Mouse (Mus musculus) testis, adult 2 months (tissue): ENCODE data around the gene Ppp4c.

Source experiments
- CTCF ChIP-seq: fragments of 200-500 bp; IDR thresholded peaks from 2 replicates; pipeline ENCODE4 v1.5.1; 2012; ENCODE audit warnings: low read depth, mild to moderate bottlenecking, inconsistent platforms, low read length, moderate library complexity; ENCODE audit not compliant: control insufficient read depth, insufficient read depth, insufficient replicate concordance
- POLR2A ChIP-seq: fragments of 200-500 bp; IDR thresholded peaks from 2 replicates; pipeline ENCODE4 v1.6.1; 2012; ENCODE audit warnings: low read depth, mild to moderate bottlenecking, inconsistent platforms, low read length, moderate library complexity; ENCODE audit not compliant: control insufficient read depth

DNA sequence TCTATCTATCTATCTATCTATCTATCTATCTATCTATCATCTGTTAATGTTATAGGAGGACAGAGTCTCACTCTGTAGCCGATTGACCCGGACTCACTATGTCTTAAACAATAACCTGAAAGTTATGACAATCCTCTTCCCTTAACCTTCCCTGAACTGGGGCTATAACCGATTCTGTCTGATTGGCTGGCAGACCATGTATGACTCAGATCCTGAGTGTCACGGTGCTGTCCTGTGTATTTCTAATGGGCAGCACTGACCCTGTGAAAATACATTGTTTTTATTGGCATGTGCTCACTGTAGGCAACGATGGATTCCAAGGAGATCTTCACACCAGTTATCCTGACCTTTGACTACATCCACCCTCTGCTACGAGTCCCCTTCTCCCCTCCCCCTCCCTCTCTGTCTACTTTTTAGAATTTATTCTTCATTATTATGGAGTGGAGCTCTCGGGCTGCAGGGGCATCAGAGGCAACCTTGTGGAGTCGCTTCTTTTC, 23.5 kb upstream of the Ppp4c start:
- TF ChIP-seq POLR2A: no peak
- TF ChIP-seq CTCF: no peak
